Comparison of ENCODE assay signal across 18 mouse cellular contexts in the genomic region with DNA sequence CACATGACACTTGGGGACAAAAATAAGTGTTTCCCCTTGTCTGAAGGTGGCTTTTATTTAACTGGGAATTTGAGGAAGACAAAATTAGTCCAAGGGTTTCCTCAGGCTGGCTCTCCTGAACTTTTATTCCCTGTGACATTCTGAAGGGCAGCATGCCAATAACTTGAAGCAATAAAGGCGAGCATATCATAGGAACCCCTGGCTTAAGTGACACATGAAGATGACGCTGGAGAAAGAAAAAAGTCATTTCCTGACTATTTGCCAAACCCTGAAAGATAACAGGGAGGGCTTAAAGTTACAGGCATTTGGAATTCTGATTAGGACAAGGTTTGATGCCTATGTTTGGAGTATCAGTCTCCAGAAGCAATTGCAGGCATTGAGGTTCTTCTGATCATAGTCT. TPM values are rescaled to one million over a fixed set of nuclear protein-coding genes. Genes with fewer than 3 reads are reported as not detected.
"Had no signal": no experiment of that assay in that cellular context is flagged by ENCODE, and none has a peak within 500 bp of the region (broad histone marks: within the 10 kb centered on the region; RNA-seq: fewer than 3 reads in every experiment).

No protein-coding gene starts in this region.

- H3K27me3 ChIP-seq: liver, embryonic 13.5 days; megakaryocyte, embryonic 14.5 days; midbrain, embryonic 13.5 days; neural tube, embryonic 13.5 days; stomach, embryonic 15.5 days had no signal

- DNase-seq: kidney, adult 9 months; kidney, postnatal 14 days; kidney, postnatal 4 days; liver, embryonic 13.5 days; lung, adult 2 months; retina, postnatal 1 day; spleen, adult 18-20 months; thymus, postnatal 25 days had no signal

- H3K9ac ChIP-seq: liver, embryonic 13.5 days; midbrain, embryonic 13.5 days; neural tube, embryonic 13.5 days; stomach, embryonic 15.5 days had no signal

- H3K36me3 ChIP-seq: liver, embryonic 13.5 days; midbrain, embryonic 10.5 days; midbrain, embryonic 13.5 days; neural tube, embryonic 13.5 days; stomach, embryonic 15.5 days had no signal

- ATAC-seq: lung, postnatal 0 days; midbrain, embryonic 13.5 days; midbrain, embryonic 16.5 days had no signal

- H3K4me3 ChIP-seq: left cerebral cortex, adult 2 months; liver, embryonic 13.5 days; midbrain, embryonic 10.5 days; midbrain, embryonic 13.5 days; myocyte; neural tube, embryonic 13.5 days; stomach, embryonic 15.5 days had no signal

- H3K4me2 ChIP-seq: liver, embryonic 13.5 days; midbrain, embryonic 13.5 days; neural tube, embryonic 13.5 days; stomach, embryonic 15.5 days had no signal

- H3K9me3 ChIP-seq: liver, embryonic 13.5 days; midbrain, embryonic 10.5 days; midbrain, embryonic 13.5 days; neural tube, embryonic 13.5 days; stomach, embryonic 15.5 days had no signal

- H3K27ac ChIP-seq: left cerebral cortex, adult 2 months; liver, embryonic 13.5 days; midbrain, embryonic 10.5 days; midbrain, embryonic 13.5 days; neural tube, embryonic 13.5 days; stomach, embryonic 15.5 days had no signal

- H3K4me1 ChIP-seq: liver, embryonic 13.5 days; midbrain, embryonic 10.5 days; midbrain, embryonic 13.5 days; neural tube, embryonic 13.5 days; stomach, embryonic 15.5 days had no signal

RNA-seq across cellular contexts. Expression of a gene that starts 20.3 kb away (rescaled TPM):
- total RNA-seq: neutrophil, adult 5-6 weeks had no signal
